In the genomic region with DNA sequence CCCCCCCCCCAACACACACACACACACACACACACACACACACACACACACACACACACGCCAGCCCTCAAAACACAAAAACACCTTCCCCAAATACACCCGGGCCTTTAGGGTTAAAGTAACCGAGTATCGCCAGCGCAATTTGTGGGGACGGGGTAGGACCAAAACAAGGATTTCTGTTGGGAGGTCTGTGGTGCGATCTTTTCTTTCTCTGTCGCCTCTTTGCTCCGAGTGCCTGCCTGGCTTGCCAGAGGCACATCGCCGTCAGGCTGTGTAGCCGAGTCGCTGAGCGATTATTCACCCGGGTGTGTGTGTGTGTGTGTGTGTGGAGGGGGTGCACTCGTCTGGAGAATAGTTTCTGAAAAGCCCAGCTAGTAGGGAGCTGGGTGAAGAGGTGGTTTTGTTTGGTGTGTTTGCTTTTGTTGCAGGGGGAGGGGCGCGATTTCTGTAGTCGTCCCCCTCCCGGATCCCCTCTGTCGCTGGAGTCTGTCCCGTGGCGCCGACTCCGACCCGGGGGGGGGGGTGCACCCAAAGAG, we compare ENCODE assay signal across 8 mouse cellular contexts. TPM values are rescaled to one million over a fixed set of nuclear protein-coding genes. Genes with fewer than 3 reads are reported as not detected.
DNase-seq lines count a peak whose midpoint lies in the region; ATAC-seq and TF ChIP-seq lines count a peak whose summit lies in the region.

No protein-coding gene starts in this region.

- TF ChIP-seq POLR2A in spleen, adult 2 months (IDR thresholded peaks at IDR 0.05; ENCODE audit: low read depth, low read length) = no peak

- H3K36me3 ChIP-seq in intestine, embryonic 16.5 days (ENCODE audit: control insufficient read depth, insufficient read depth, low read length) = no peaks in the 10 kb centered on the region
- no peaks in the 10 kb centered on the region for H3K36me3 ChIP-seq in limb, embryonic 11.5 days (ENCODE audit: control insufficient read depth, insufficient read depth, low read length)
- H3K36me3 ChIP-seq in midbrain, embryonic 12.5 days = no peaks in the 10 kb centered on the region
- H3K36me3 ChIP-seq in spleen, adult 2 months (ENCODE audit: control insufficient read depth, insufficient read depth, low read length) = no peaks in the 10 kb centered on the region

- H3K4me1 ChIP-seq in intestine, embryonic 16.5 days (ENCODE audit: control insufficient read depth, insufficient read depth, low read length) = peaks cover 16% of the 10 kb centered on the region
- H3K4me1 ChIP-seq in limb, embryonic 11.5 days (ENCODE audit: control insufficient read depth, insufficient read depth, low read length) = peaks cover 13% of the 10 kb centered on the region
- peaks cover 29% of the 10 kb centered on the region for H3K4me1 ChIP-seq in midbrain, embryonic 12.5 days
- H3K4me1 ChIP-seq in spleen, adult 2 months (ENCODE audit: control insufficient read depth, insufficient read depth, insufficient read length) = no peaks in the 10 kb centered on the region

- ATAC-seq in intestine, embryonic 16.5 days = no peak
- ATAC-seq in limb, embryonic 11.5 days (ENCODE audit: insufficient number of reproducible peaks, low FRiP score, low TSS enrichment, low read depth) = no peak
- peak; percentile 10; the same call in 1 of the 2 replicates for ATAC-seq in midbrain, embryonic 12.5 days (ENCODE audit: low FRiP score, low read depth)

- WGBS in intestine, embryonic 16.5 days = 0% methylated on average over 24 of the region's 26 CpGs
- 0% methylated on average over 26 of the region's 26 CpGs for WGBS in limb, embryonic 11.5 days
- 1% methylated on average over 19 of the region's 26 CpGs for WGBS in midbrain, embryonic 12.5 days
- under 1% methylated on average over 26 of the region's 26 CpGs for WGBS in spleen, adult 2 months

- no peaks in the 10 kb centered on the region for H3K9me3 ChIP-seq in intestine, embryonic 16.5 days (ENCODE audit: control insufficient read depth, low read length)
- H3K9me3 ChIP-seq in limb, embryonic 11.5 days (ENCODE audit: control insufficient read depth, low read length) = no peaks in the 10 kb centered on the region
- H3K9me3 ChIP-seq in midbrain, embryonic 12.5 days = no peaks in the 10 kb centered on the region

- peak overlapping the region; percentile 93 for H3K4me3 ChIP-seq in intestine, embryonic 16.5 days (ENCODE audit: low read length)
- H3K4me3 ChIP-seq in limb, embryonic 11.5 days (ENCODE audit: low read depth, low read length) = peak overlapping the region; percentile 79
- H3K4me3 ChIP-seq in midbrain, embryonic 12.5 days = peak overlapping the region; percentile 95
- H3K4me3 ChIP-seq in spleen, adult 2 months (ENCODE audit: extremely low read depth, insufficient read depth, insufficient read length) = peak overlapping the region; percentile 91

- DNase-seq in ovary, postnatal 10 days (ENCODE audit: low spot score) = peak; percentile 30
- no peak for DNase-seq in ovary, adult 18-20 months (ENCODE audit: low spot score)
- DNase-seq in cerebellum, postnatal 36 days = peak; percentile 59 to 60
- DNase-seq in gastrocnemius, postnatal 14 days = peak; percentile 42
- peak; percentile 75 for DNase-seq in limb, embryonic 11.5 days (ENCODE audit: low spot score)
- peak; percentile 9 to 23 for DNase-seq in spleen, adult 2 months (ENCODE audit: low read depth in 1 of 2, low spot score in 2 of 2)

- intact Hi-C loops in gastrocnemius, postnatal 14 days (cut with DNase I; ENCODE audit: low total_unique reads) = no loop called here

- TF ChIP-seq CTCF in spleen, adult 2 months (IDR thresholded peaks at IDR 0.05; ENCODE audit: extremely low read depth, insufficient read depth, insufficient read length, insufficient replicate concordance) = no peak

- no peaks in the 10 kb centered on the region for H3K27me3 ChIP-seq in intestine, embryonic 16.5 days (replicated peaks; ENCODE audit: control insufficient read depth, insufficient read depth, low read length)
- H3K27me3 ChIP-seq in limb, embryonic 11.5 days (ENCODE audit: control insufficient read depth, insufficient read depth, low read length) = no peaks in the 10 kb centered on the region
- no peaks in the 10 kb centered on the region for H3K27me3 ChIP-seq in midbrain, embryonic 12.5 days
- H3K27me3 ChIP-seq in spleen, adult 2 months (ENCODE audit: control insufficient read depth, insufficient read depth, low read length) = no peaks in the 10 kb centered on the region

- peak overlapping the region; percentile 96 for H3K9ac ChIP-seq in intestine, embryonic 16.5 days (ENCODE audit: low read depth, low read length)
- H3K9ac ChIP-seq in limb, embryonic 11.5 days (ENCODE audit: low read length) = peak overlapping the region; percentile 88
- peak overlapping the region; percentile 95 for H3K9ac ChIP-seq in midbrain, embryonic 12.5 days (replicated peaks)

- peak overlapping the region; percentile 97 for H3K27ac ChIP-seq in intestine, embryonic 16.5 days (ENCODE audit: low read length)
- H3K27ac ChIP-seq in limb, embryonic 11.5 days (replicated peaks; ENCODE audit: low read depth, low read length) = peak overlapping the region; percentile 92
- peak overlapping the region; percentile 95 for H3K27ac ChIP-seq in midbrain, embryonic 12.5 days (replicated peaks)
- H3K27ac ChIP-seq in spleen, adult 2 months (ENCODE audit: insufficient read depth, low read length) = peak overlapping the region; percentile 46; the same call in 1 of the 2 replicates

- H3K4me2 ChIP-seq in intestine, embryonic 16.5 days (ENCODE audit: low read depth, low read length) = peak overlapping the region; percentile 95
- H3K4me2 ChIP-seq in limb, embryonic 11.5 days (ENCODE audit: low read depth, severe bottlenecking) = peak overlapping the region; percentile 95
- peak overlapping the region; percentile 95 for H3K4me2 ChIP-seq in midbrain, embryonic 12.5 days (replicated peaks)

RNA-seq across cellular contexts. Expression of a gene that starts 2.1 kb away (rescaled TPM):
- total RNA-seq in gastrocnemius, postnatal 14 days (2021) = 10 to 100 TPM; 30.5 to 31.5 TPM
- polyA plus RNA-seq in intestine, embryonic 16.5 days (2015; fragmentation: Nextera tagmentation; extraction: Ambion mirVana) = 10.3 and 12.9 TPM in 2 replicates
- polyA plus RNA-seq in limb, embryonic 11.5 days (2014; fragmentation: Nextera tagmentation; extraction: Ambion mirVana) = 41.5 and 41.6 TPM in 2 replicates
- polyA plus RNA-seq in midbrain, embryonic 12.5 days (2016; fragmentation: Nextera tagmentation; extraction: Ambion mirVana) = 71.3 and 77.8 TPM in 2 replicates
- 10.9 and 12.7 TPM in 2 replicates for polyA plus RNA-seq in spleen, adult 2 months (2012; rRNA removed)

RNA-seq across cellular contexts. Expression of a gene that starts 59.2 kb away (rescaled TPM):
- total RNA-seq in gastrocnemius, postnatal 14 days (2021) = not detected
- polyA plus RNA-seq in intestine, embryonic 16.5 days (2015; fragmentation: Nextera tagmentation; extraction: Ambion mirVana) = not detected in 2 replicates
- not detected in 2 replicates for polyA plus RNA-seq in limb, embryonic 11.5 days (2014; fragmentation: Nextera tagmentation; extraction: Ambion mirVana)
- not detected in 2 replicates for polyA plus RNA-seq in midbrain, embryonic 12.5 days (2016; fragmentation: Nextera tagmentation; extraction: Ambion mirVana)
- polyA plus RNA-seq in spleen, adult 2 months (2012; rRNA removed) = not detected in 2 replicates

Comparison
In these comparisons a context has a peak if more than half of its experiments do, and no peak if none do; other contexts are left out.
1. H3K27ac ChIP-seq: peak in every context shown above with its lines; median percentile 97 in intestine, embryonic 16.5 days; 95 in midbrain, embryonic 12.5 days; 92 in limb, embryonic 11.5 days; 46 in spleen, adult 2 months.